Mouse (Mus musculus): ENCODE data around the gene Josd2. TPM values are rescaled to one million over a fixed set of nuclear protein-coding genes. Genes with fewer than 3 reads are reported as not detected.
A peak's percentile ranks its signal among the peaks of the same experiment; 100 is the strongest.

The Josd2 gene
- polyA plus RNA-seq, 1 experiment from 2014 or later = 27.9 TPM

GRCm38 (mm10) chr7:44495992-44496770 lies 28.4 kb downstream of the Josd2 start, which contains the start of the genes Emc10 and Fam71e1:
Emc10 (minus strand) TSS chr7:44496529.
Fam71e1 (plus strand) TSS chr7:44496581.
- Histone ChIP-seq H3K27me3 (ENCODE audit: control insufficient read depth, insufficient read depth, low read length) (no peaks in the 10 kb centered on the region), H3K36me3 (ENCODE audit: control insufficient read depth, insufficient read depth, low read length) (peaks cover 19% of the 10 kb centered on the region), H3K4me2 (ENCODE audit: low read length) (peak within 1 kb of the TSS; percentile 87), H3K9me3 (ENCODE audit: control insufficient read depth, low read length) (no peaks in the 10 kb centered on the region), H3K4me1 (ENCODE audit: control insufficient read depth, insufficient read depth, low read length) (peaks cover 21% of the 10 kb centered on the region), H3K27ac (replicated peaks; ENCODE audit: low read depth, low read length) (peak within 1 kb of the TSS; percentile 97), H3K4me3 (replicated peaks; ENCODE audit: low read depth, low read length) (peak within 1 kb of the TSS; percentile 72), H3K9ac (replicated peaks; ENCODE audit: low read length) (peak within 1 kb of the TSS; percentile 93)
- peak; percentile 96 for ATAC-seq (ENCODE audit: low FRiP score, low TSS enrichment)
- DNase-seq = peak; percentile 100
- WGBS = 1% methylated on average over 58 of the region's 58 CpGs

- peaks cover 21% of the 10 kb centered on the region for H3K4me1 ChIP-seq (ENCODE audit: control insufficient read depth, insufficient read depth, low read length)
- H3K9me3 ChIP-seq (ENCODE audit: control insufficient read depth, low read length) = no peaks in the 10 kb centered on the region
- peak overlapping the region; percentile 87 for H3K4me2 ChIP-seq (ENCODE audit: low read length)
- peak overlapping the region; percentile 72 for H3K4me3 ChIP-seq (replicated peaks; ENCODE audit: low read depth, low read length)
- no peaks in the 10 kb centered on the region for H3K27me3 ChIP-seq (ENCODE audit: control insufficient read depth, insufficient read depth, low read length)
- H3K9ac ChIP-seq (replicated peaks; ENCODE audit: low read length) = peak overlapping the region; percentile 93
- WGBS = under 1% methylated on average over 26 of the region's 26 CpGs
- H3K36me3 ChIP-seq (ENCODE audit: control insufficient read depth, insufficient read depth, low read length) = peaks cover 14% of the 10 kb centered on the region
- peak overlapping the region; percentile 97 for H3K27ac ChIP-seq (replicated peaks; ENCODE audit: low read depth, low read length)
- DNase-seq (no peak), ATAC-seq (ENCODE audit: low FRiP score, low TSS enrichment) (no peak)
Measured at GRCm38 (mm10) chr7:44496771-44497109, 29.0 kb downstream of the Josd2 start.

- H3K4me1 ChIP-seq (ENCODE audit: control insufficient read depth, insufficient read depth, low read length) = peaks cover 21% of the 10 kb centered on the region
- no peak for ATAC-seq (ENCODE audit: low FRiP score, low TSS enrichment)
- no peaks in the 10 kb centered on the region for H3K9me3 ChIP-seq (ENCODE audit: control insufficient read depth, low read length)
- no peak for DNase-seq
- H3K27ac ChIP-seq (replicated peaks; ENCODE audit: low read depth, low read length) = peak overlapping the region; percentile 97
- H3K4me2 ChIP-seq (ENCODE audit: low read length) = peak overlapping the region; percentile 87
- H3K36me3 ChIP-seq (ENCODE audit: control insufficient read depth, insufficient read depth, low read length) = peaks cover 6% of the 10 kb centered on the region
- H3K9ac ChIP-seq (replicated peaks; ENCODE audit: low read length) = peak overlapping the region; percentile 93
- WGBS = 84% methylated on average over 10 of the region's 10 CpGs
- H3K4me3 ChIP-seq (replicated peaks; ENCODE audit: low read depth, low read length) = peak overlapping the region; percentile 72
- H3K27me3 ChIP-seq (ENCODE audit: control insufficient read depth, insufficient read depth, low read length) = no peaks in the 10 kb centered on the region
Measured at GRCm38 (mm10) chr7:44497361-44498055, 29.7 kb downstream of the Josd2 start.

- Histone ChIP-seq H3K36me3 (ENCODE audit: control insufficient read depth, insufficient read depth, low read length) (no peaks in the 10 kb centered on the region; the same call in 1 of the 2 replicates), H3K9me3 (ENCODE audit: control insufficient read depth, low read length) (no peaks in the 10 kb centered on the region), H3K4me3 (replicated peaks; ENCODE audit: low read depth, low read length) (no peak overlapping the region), H3K4me1 (ENCODE audit: control insufficient read depth, insufficient read depth, low read length) (peaks cover 21% of the 10 kb centered on the region), H3K27me3 (ENCODE audit: control insufficient read depth, insufficient read depth, low read length) (no peaks in the 10 kb centered on the region), H3K27ac (replicated peaks; ENCODE audit: low read depth, low read length) (no peak overlapping the region), H3K4me2 (ENCODE audit: low read length) (no peak overlapping the region), H3K9ac (replicated peaks; ENCODE audit: low read length) (no peak overlapping the region)
- WGBS = 82% methylated on average over 1 of the region's 1 CpGs
- DNase-seq (no peak), ATAC-seq (ENCODE audit: low FRiP score, low TSS enrichment) (no peak)
Measured at GRCm38 (mm10) chr7:44498922-44499321, 31.1 kb downstream of the Josd2 start.

- Histone ChIP-seq H3K36me3 (ENCODE audit: control insufficient read depth, insufficient read depth, low read length) (no peaks in the 10 kb centered on the region; the same call in 1 of the 2 replicates), H3K9ac (replicated peaks; ENCODE audit: low read length) (no peak overlapping the region), H3K4me3 (replicated peaks; ENCODE audit: low read depth, low read length) (no peak overlapping the region), H3K4me2 (ENCODE audit: low read length) (no peak overlapping the region), H3K27ac (replicated peaks; ENCODE audit: low read depth, low read length) (no peak overlapping the region), H3K9me3 (ENCODE audit: control insufficient read depth, low read length) (no peaks in the 10 kb centered on the region), H3K27me3 (ENCODE audit: control insufficient read depth, insufficient read depth, low read length) (no peaks in the 10 kb centered on the region), H3K4me1 (ENCODE audit: control insufficient read depth, insufficient read depth, low read length) (peaks cover 18% of the 10 kb centered on the region)
- no peak for ATAC-seq (ENCODE audit: low FRiP score, low TSS enrichment)
- DNase-seq = no peak
- 65% methylated on average over 19 of the region's 20 CpGs for WGBS
Measured at GRCm38 (mm10) chr7:44500046-44500445, 32.3 kb downstream of the Josd2 start.

- 0 out of 2 replicates have a peak, but pooled peaks have one; percentile 57 for ATAC-seq (ENCODE audit: low FRiP score, low TSS enrichment)
- H3K9ac ChIP-seq (replicated peaks; ENCODE audit: low read length) = no peak overlapping the region
- 40% methylated on average over 5 of the region's 5 CpGs for WGBS
Measured at GRCm38 (mm10) chr7:44501563-44502115, 33.9 kb downstream of the Josd2 start.

GRCm38 (mm10) chr7:44507491-44507890 lies 39.7 kb downstream of the Josd2 start:
- no peak for DNase-seq
- Histone ChIP-seq H3K4me2 (ENCODE audit: low read length) (no peak overlapping the region), H3K9me3 (ENCODE audit: control insufficient read depth, low read length) (no peaks in the 10 kb centered on the region), H3K27me3 (ENCODE audit: control insufficient read depth, insufficient read depth, low read length) (no peaks in the 10 kb centered on the region), H3K9ac (replicated peaks; ENCODE audit: low read length) (no peak overlapping the region), H3K36me3 (ENCODE audit: control insufficient read depth, insufficient read depth, low read length) (no peaks in the 10 kb centered on the region), H3K27ac (replicated peaks; ENCODE audit: low read depth, low read length) (no peak overlapping the region), H3K4me3 (replicated peaks; ENCODE audit: low read depth, low read length) (no peak overlapping the region), H3K4me1 (ENCODE audit: control insufficient read depth, insufficient read depth, low read length) (no peaks in the 10 kb centered on the region)
- no peak for ATAC-seq (ENCODE audit: low FRiP score, low TSS enrichment)

More at GRCm38 (mm10) chr7:44501563-44502115, 33.9 kb downstream of the Josd2 start:
- H3K36me3 ChIP-seq (ENCODE audit: control insufficient read depth, insufficient read depth, low read length) = no peaks in the 10 kb centered on the region; the same call in 1 of the 2 replicates
- no peaks in the 10 kb centered on the region for H3K27me3 ChIP-seq (ENCODE audit: control insufficient read depth, insufficient read depth, low read length)
- no peak overlapping the region for H3K27ac ChIP-seq (replicated peaks; ENCODE audit: low read depth, low read length)
- H3K4me3 ChIP-seq (replicated peaks; ENCODE audit: low read depth, low read length) = no peak overlapping the region
- H3K9me3 ChIP-seq (ENCODE audit: control insufficient read depth, low read length) = no peaks in the 10 kb centered on the region
- H3K4me1 ChIP-seq (ENCODE audit: control insufficient read depth, insufficient read depth, low read length) = peaks cover 10% of the 10 kb centered on the region
- H3K4me2 ChIP-seq (ENCODE audit: low read length) = no peak overlapping the region
- DNase-seq = peak; percentile 85

- Histone ChIP-seq H3K4me1 (ENCODE audit: control insufficient read depth, insufficient read depth, low read length) (0 out of 2 replicates have a peak, but pooled peaks cover 4% of the 10 kb centered on the region), H3K36me3 (ENCODE audit: control insufficient read depth, insufficient read depth, low read length) (no peaks in the 10 kb centered on the region), H3K27me3 (ENCODE audit: control insufficient read depth, insufficient read depth, low read length) (peaks cover 22% of the 10 kb centered on the region; the same call in 1 of the 2 replicates), H3K4me2 (ENCODE audit: low read length) (no peak overlapping the region), H3K9ac (replicated peaks; ENCODE audit: low read length) (no peak overlapping the region), H3K27ac (replicated peaks; ENCODE audit: low read depth, low read length) (no peak overlapping the region), H3K4me3 (replicated peaks; ENCODE audit: low read depth, low read length) (no peak overlapping the region), H3K9me3 (ENCODE audit: control insufficient read depth, low read length) (no peaks in the 10 kb centered on the region)
- no peak for ATAC-seq (ENCODE audit: low FRiP score, low TSS enrichment)
- WGBS = 68% methylated on average over 9 of the region's 9 CpGs
- no peak for DNase-seq
Measured at GRCm38 (mm10) chr7:44519240-44519913, 51.6 kb downstream of the Josd2 start.
